Mouse (Mus musculus) adipocyte (in vitro differentiated cells): ENCODE data around the gene Exoc3.

Experiments
- DNase-seq: peaks from one replicate; pipeline ENCODE4 v3.0.0-alpha.2; 2016; ENCODE audit warnings: low spot score

The Exoc3 gene

DNA sequence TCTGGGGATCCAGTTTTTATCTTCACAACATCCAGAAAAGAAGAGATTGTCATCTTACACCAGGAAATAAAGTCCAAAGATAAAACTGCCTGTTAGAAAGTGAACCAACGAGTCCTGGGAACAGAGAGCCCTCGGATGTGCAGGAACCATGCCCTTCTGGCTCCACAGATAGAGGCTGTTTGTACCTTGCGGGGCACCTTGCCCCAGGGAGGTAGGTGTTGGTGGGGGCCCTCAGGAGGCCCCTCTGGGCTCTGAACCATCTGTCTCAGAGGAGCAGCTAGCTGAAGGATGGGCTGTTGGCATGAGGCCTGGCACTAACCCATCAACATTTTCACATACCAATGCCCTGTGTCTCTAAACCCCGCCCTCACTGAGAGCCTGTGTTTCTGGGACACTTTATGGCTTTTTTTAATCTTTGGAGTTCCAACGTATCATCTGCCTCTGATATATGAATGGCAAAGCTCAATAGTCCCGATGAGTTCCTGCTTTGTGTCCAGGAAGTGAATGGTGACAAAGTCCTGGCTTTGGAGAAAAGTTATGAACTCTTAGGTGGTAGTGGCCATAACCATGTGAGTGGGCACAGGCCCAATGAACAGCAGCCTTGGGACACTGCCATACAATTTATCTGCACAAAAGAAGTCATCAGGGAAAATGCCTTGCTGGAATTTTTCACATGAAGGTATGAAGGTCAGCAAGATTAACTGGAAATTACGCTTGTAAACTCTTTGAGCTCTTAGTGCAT lies 69.5 kb downstream of the Exoc3 start:
- no peak for DNase-seq

DNA sequence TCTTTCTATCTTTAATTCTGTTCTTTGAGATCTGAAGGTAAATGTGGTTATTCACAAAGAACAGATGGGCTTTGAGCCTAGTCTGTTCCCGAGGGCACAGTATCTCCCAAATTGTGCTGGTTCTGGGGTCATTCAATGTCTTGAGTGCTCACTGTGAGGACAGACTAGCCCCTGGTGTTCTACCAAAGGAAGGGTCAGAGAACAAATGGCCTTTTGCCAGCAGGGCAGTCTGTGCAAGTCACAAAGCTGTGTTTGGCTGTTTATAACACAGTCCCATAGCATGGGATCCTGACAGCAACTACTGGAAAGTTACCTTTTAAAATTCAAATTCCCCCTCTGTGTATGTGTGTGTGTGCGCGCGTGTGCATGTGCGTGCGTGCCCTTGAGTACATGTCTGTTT lies 78.6 kb downstream of the Exoc3 start:
- DNase-seq, result no peak

DNA sequence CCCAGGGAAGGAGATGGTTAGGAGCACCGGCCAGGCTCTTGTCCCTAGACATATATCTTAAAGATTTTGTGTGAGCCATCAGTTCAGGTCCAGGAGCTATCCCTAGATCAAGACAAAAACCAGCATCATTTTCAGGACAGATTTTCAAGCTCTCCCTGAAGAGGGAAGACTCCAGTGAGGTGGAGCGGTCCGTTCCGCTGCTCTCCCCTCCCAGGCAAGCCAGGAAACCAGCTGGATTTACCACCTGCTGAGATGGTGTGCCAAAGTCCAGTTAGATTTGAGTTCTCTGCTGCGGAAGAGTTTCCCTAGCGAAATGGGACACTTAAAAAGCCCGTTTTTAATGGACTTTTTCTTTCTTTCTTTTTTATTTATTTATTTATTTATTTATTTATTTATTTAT lies 81.0 kb downstream of the Exoc3 start:
- no peak for DNase-seq

DNA sequence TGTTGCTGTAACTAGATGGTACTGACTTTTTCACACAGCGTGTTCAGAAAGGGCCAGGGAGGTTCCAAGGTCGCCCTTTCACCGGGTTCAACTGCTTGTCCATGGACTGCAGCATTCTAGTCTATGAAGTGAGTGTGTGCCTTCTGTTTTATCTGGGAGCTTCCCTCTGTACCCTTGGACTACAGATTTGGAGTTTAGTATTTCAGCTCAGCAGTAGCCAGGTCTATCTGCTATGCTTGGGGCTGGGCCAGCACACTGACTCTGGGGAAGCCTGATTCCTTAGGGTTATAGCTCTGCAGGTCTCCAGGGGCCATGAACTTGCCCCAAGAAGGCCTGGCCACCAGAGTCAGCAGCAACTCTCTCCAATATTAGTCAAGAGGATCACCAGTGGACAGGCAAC lies 85.9 kb downstream of the Exoc3 start:
- no peak for DNase-seq

DNA sequence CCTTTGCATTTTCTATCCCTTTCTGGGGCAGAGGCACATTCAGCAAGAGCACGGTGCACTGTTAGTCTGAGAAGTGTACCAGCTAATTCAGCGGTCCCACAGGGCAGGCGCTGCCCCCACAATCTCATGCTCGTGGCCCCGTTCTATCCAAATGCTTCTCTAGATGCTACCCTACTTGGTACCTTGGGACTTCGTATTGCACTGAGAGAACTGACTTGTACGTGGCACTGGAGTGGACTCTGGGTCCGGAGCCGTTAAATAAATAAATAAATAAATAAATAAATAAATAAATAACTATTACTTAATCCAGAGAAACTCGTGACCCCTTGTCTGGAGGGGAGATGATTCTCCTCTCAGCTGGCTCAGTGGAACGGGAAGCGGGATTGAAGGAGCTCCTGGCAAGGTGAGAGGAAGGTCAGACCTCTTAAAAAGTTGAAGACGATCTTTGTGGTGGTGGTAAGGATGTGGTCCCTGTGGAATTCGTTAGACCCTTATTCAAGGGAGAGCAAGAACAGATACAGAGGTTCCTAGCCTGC lies 86.7 kb downstream of the Exoc3 start:
- no peak for DNase-seq

DNA sequence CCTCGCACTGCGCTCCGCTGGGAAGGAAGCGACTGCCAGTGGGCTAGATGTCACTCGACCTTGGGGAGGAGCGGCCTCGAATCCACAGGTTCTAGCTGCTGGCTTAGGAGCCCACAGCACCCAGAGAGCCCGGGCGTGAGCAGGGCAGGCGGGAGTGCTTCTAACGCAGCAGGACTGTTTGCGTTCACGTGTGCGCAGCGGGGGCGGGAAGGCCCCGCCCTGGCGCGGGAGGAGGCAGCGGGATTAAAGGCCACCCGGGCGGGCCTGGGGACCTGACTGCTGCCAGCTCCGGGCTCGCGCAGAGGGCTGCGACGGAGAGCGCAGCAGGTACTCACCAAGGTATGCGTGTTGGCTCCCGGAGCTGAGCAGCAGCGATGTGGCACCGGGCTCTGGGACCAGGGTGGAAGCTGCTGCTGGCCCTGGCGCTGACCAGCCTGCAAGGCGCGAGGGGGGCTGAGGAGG lies 87.4 kb downstream of the Exoc3 start, which contains the start of gene Slc9a3:
Gene Slc9a3 (plus strand): TSS at position 317 of the 462 bp plus-strand sequence.
- no peak for DNase-seq
